Mouse (Mus musculus) G1E (cell line): ENCODE measurements around the gene Glce. TPM values are rescaled to one million over a fixed set of nuclear protein-coding genes. Genes with fewer than 3 reads are reported as not detected.

Experiments used
- ATAC-seq: 2 replicates; pipeline ENCODE4 v1.8.0; 2016; ENCODE audit warnings: mild to moderate bottlenecking; ENCODE audit not compliant: insufficient number of reproducible peaks, poor library complexity, low FRiP score, severe bottlenecking; ENCODE audit errors: extremely low read depth
- DNase-seq: peaks from one replicate; pipeline ENCODE4 v3.0.0; 2012; ENCODE audit warnings: low spot score
- H3K27me3 ChIP-seq: 2 replicates; pipeline ENCODE4 v1.6.1; 2012; ENCODE audit warnings: mild to moderate bottlenecking, low read length, inconsistent platforms; ENCODE audit not compliant: insufficient read depth
- H3K36me3 ChIP-seq: replicated peaks from 2 replicates; pipeline ENCODE3; 2012; ENCODE audit warnings: mild to moderate bottlenecking, inconsistent platforms
- H3K4me1 ChIP-seq: 2 replicates; pipeline ENCODE4 v1.6.1; 2012; ENCODE audit warnings: low read depth, low read length, inconsistent platforms, mixed read lengths; ENCODE audit not compliant: insufficient read depth
- H3K4me3 ChIP-seq: 2 replicates; pipeline ENCODE4 v1.5.1; 2012; ENCODE audit warnings: low read depth, mild to moderate bottlenecking, inconsistent platforms, low read length, moderate library complexity, mixed read lengths
- H3K9me3 ChIP-seq: replicated peaks from 2 replicates; pipeline ENCODE4 v1.6.1; 2012; ENCODE audit warnings: inconsistent platforms
- CTCF ChIP-seq: IDR thresholded peaks from 2 replicates; pipeline ENCODE4 v1.5.1; 2012; ENCODE audit warnings: low read depth, low read length, inconsistent platforms, mixed read lengths
- GATA1 ChIP-seq: IDR thresholded peaks from 2 replicates; pipeline ENCODE4 v1.6.1; 2012; ENCODE audit warnings: borderline replicate concordance, low read length, inconsistent platforms, mixed read lengths
- GATA2 ChIP-seq: IDR thresholded peaks from 2 replicates; pipeline ENCODE4 v1.6.1; 2012; ENCODE audit warnings: low read depth, low read length, inconsistent platforms, borderline replicate concordance
- POLR2AphosphoS5 ChIP-seq: IDR thresholded peaks from 2 replicates; pipeline ENCODE4 v1.6.1; 2012; ENCODE audit warnings: low read depth, low read length, inconsistent platforms; ENCODE audit not compliant: insufficient replicate concordance
- TAL1 ChIP-seq: conservative IDR thresholded peaks from 2 replicates; pipeline ENCODE4 v1.6.1; 2012; ENCODE audit warnings: low read depth, low read length, inconsistent platforms, mixed read lengths
- polyA plus RNA-seq: library from polyadenylated mRNA; stranded (reverse); fragments of >175 nt; gene quantifications from 2 replicates; pipeline ENCODE4 v1.2.3, GENCODE M21; 2012
- total RNA-seq, 2 experiments: library from RNA; stranded (forward) in 1 of 2; stranded (reverse) in 1 of 2; fragments of 200-1000 nt in 1 of 2; fragments of >200 nt in 1 of 2; fragmentation: Nextera tagmentation in 1 of 2; gene quantifications; 2 replicates each; pipeline ENCODE4 v1.2.3; 2014 to 2017

Gene Glce
- total RNA-seq (2014; fragmentation: Nextera tagmentation) (20.5 and 22.3 TPM in 2 replicates), total RNA-seq (2017) (16.1 and 18.5 TPM in 2 replicates), polyA plus RNA-seq (2.9 and 6.9 TPM in 2 replicates)

DNA sequence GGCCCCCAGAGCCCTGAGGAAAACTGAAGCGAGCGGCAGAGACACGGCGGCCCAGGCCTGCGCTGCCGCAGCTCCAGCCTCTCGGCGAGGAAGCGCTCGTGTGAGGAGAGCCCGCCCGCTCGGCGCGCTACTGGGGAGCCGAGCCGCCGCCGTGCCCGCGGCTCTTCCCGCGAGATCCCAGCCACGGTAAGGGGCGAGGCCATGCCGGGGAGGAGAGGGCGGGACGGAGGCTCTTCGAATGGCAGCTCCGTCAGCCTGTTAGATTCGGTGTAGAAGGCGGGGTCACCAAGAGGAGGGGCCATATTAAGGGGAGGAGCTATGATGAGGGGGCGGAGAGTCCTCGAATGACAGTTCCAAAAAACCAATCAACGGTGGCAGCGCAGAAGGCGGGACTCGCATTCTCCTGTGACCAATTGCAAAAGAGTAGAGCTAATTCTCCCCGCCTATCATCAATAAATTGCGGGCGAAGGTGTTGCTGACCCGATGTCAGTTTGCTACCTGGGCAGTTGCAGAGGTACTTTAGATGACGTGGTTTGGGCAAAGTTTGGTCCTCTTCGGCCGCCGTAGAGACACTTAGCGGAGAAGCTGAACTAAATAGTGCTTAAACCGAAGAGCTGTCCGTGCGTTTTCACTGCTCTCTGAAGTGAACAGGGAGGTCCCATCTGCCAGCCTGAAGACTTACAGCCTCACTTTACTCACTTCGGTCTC is at the start of gene Glce:
TSS of gene Glce (minus strand) at position 148 of the 708 bp plus-strand sequence.
- no peak for TF ChIP-seq TAL1
- TF ChIP-seq POLR2AphosphoS5 = no peak
- no peak for TF ChIP-seq CTCF
- TF ChIP-seq GATA2 = no peak
- peak; percentile 98 for DNase-seq
- Histone ChIP-seq H3K9me3 (no peaks in the 10 kb centered on the region), H3K4me3 (peak within 1 kb of the TSS; percentile 85), H3K36me3 (no peaks in the 10 kb centered on the region), H3K4me1 (peaks cover 30% of the 10 kb centered on the region), H3K27me3 (peaks cover 10% of the 10 kb centered on the region)
- ATAC-seq = peak; percentile 99

DNA sequence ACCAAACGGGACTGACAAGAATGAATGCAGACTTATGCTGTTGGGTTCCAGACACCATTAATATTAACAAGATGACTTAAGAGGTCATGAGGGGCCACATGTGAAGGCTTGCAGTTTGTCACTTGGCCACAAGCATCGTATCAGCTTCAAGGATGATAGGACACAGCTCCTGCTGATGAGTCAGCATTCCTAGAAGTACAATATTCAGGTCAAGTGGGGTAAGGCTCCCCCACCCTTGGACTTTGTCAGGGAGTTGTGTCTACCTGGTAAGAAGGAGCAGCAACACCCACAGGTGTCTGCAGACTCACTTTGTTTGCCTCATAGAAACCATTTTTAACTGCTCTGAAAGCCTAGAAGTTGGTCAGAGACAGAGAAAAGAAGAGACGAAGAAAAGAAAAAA is 49.8 kb upstream of the Glce start:
- Histone ChIP-seq H3K9me3 (0 out of 2 replicates have a peak, but pooled peaks cover 4% of the 10 kb centered on the region), H3K27me3 (peaks cover 7% of the 10 kb centered on the region; the same call in 1 of the 2 replicates), H3K36me3 (no peaks in the 10 kb centered on the region), H3K4me3 (no peak overlapping the region), H3K4me1 (peaks cover 11% of the 10 kb centered on the region)
- ATAC-seq = no peak
- DNase-seq = no peak
- TF ChIP-seq TAL1 = no peak
- no peak for TF ChIP-seq GATA1

DNA sequence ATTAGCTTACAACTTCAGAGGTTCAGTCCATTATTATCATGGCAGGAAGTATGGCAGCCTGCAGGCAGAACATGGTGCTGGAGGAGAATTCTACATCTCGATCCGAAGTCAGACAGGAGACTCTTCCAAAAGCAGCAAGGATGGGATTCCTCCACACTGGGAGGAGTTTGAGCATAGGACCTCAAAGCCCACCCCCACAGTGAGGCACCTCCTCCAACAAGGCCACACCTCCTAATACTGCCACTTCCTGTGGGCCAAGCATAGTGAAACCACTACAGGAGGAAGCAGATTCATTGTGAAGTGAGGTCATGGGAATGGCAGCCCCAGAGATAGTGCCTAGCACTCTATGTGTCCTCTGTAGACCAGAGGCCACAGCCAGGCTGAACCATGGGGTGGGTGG is 48.5 kb upstream of the Glce start:
- Histone ChIP-seq H3K4me1 (peaks cover 11% of the 10 kb centered on the region), H3K4me3 (no peak overlapping the region), H3K36me3 (no peaks in the 10 kb centered on the region), H3K27me3 (peaks cover 12% of the 10 kb centered on the region; the same call in 1 of the 2 replicates), H3K9me3 (0 out of 2 replicates have a peak, but pooled peaks cover 4% of the 10 kb centered on the region)
- ATAC-seq (no peak), DNase-seq (no peak)
- no peak for TF ChIP-seq POLR2AphosphoS5
- TF ChIP-seq GATA2 = no peak
- TF ChIP-seq TAL1 = no peak
- TF ChIP-seq GATA1 = no peak
- TF ChIP-seq CTCF = no peak

DNA sequence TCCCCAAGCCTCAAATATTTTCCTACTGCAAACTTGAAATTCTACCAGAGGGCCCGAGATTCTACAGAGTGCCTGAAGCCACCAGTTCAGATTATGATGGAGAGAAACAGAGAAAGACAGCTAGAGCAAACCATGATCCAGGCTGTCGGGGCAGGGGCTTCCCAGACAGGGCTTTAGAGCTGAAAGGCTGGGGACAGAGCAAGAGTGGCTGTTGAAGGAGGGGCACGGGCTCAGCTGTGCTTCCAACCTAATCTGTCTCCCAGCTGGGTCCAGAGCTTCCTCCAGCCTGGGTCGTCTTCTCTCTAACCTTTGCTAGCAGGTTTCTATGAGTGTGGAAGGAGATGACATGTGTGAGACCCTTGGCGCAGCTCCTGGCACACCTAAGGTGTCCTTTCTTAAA is 44.2 kb upstream of the Glce start:
- H3K4me3 ChIP-seq = no peak overlapping the region
- peaks cover 6% of the 10 kb centered on the region for H3K4me1 ChIP-seq
- no peaks in the 10 kb centered on the region for H3K36me3 ChIP-seq
- peaks cover 15% of the 10 kb centered on the region for H3K27me3 ChIP-seq
- TF ChIP-seq TAL1 (no peak), CTCF (no peak), POLR2AphosphoS5 (no peak), GATA2 (no peak), GATA1 (no peak)
- ATAC-seq (no peak), DNase-seq (no peak)
- H3K9me3 ChIP-seq = no peaks in the 10 kb centered on the region

DNA sequence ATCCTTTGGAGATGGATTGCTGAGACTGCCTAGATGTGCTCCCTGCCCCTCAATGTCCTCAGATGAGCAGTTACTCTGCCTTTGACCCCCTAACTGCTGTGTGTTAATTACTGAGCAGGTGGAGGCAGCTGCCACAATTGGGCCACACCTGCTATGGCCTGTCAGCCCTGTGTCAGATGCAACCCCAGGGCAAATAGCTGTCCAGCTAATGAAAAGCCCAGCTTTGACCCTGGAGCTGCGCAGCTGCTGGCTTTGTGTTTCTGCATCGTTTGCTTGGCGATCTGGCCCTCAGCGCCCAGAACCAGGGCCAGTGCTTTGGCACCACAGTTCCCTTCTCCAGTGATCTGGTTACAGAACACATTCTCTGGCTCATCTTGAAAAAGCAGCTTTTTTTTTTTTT is 43.7 kb upstream of the Glce start:
- no peak overlapping the region for H3K4me3 ChIP-seq
- peaks cover 15% of the 10 kb centered on the region for H3K27me3 ChIP-seq
- peaks cover 4% of the 10 kb centered on the region for H3K4me1 ChIP-seq
- no peaks in the 10 kb centered on the region for H3K9me3 ChIP-seq
- TF ChIP-seq GATA2 (no peak), GATA1 (no peak), POLR2AphosphoS5 (no peak), CTCF (no peak), TAL1 (no peak)
- no peak for DNase-seq
- no peak for ATAC-seq
- no peaks in the 10 kb centered on the region for H3K36me3 ChIP-seq

DNA sequence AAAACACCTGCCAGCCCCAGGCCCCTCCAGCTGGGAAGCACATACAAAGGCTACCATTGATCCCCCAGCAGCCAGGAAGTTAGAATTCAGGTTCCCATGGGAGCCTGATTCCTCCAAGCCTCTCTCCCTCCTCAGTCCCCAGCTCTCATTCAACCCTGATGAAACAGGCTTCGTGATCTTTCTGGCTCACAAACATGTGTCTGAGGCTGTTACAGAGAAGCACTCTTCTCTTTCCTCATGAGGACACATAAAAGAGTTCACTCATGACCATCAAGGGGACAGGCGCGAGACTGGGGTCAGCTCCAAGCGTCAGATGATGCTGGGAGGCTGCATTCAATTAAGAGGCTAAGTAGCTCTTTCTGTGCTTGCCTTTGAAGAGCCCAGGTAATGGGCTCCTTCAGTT is 40.4 kb upstream of the Glce start:
- H3K4me3 ChIP-seq = no peak overlapping the region
- DNase-seq (no peak), ATAC-seq (no peak)
- peaks cover 20% of the 10 kb centered on the region for H3K27me3 ChIP-seq
- no peaks in the 10 kb centered on the region for H3K36me3 ChIP-seq
- no peaks in the 10 kb centered on the region for H3K4me1 ChIP-seq
- no peak for TF ChIP-seq POLR2AphosphoS5
- no peak for TF ChIP-seq GATA1
- no peak for TF ChIP-seq TAL1
- no peak for TF ChIP-seq GATA2
- no peak for TF ChIP-seq CTCF
- no peaks in the 10 kb centered on the region for H3K9me3 ChIP-seq
